Mouse (Mus musculus) myocyte (in vitro differentiated cells): ENCODE results near the gene Vps11.
"Not testable (repeated sequence)": the region's sequence is repeated elsewhere in the genome, so short reads cannot be mapped to it uniquely, and the experiment has no call there.

Source experiments
- E2F4 ChIP-seq: IDR thresholded peaks from one replicate; pipeline ENCODE4 v1.6.1; 2011; ENCODE audit warnings: mild to moderate bottlenecking, control low read depth, moderate library complexity; ENCODE audit not compliant: insufficient read depth
- MAX ChIP-seq: IDR thresholded peaks from one replicate; pipeline ENCODE4 v1.6.1; 2011; ENCODE audit warnings: low read depth, mild to moderate bottlenecking, control low read depth
- MYOD1 ChIP-seq, 3 experiments: IDR thresholded peaks; one replicate each; pipeline ENCODE4 v1.6.1; 2011; ENCODE audit warnings: control low read depth in 2 of 3, low read depth in 2 of 3, mild to moderate bottlenecking in 2 of 3, moderate library complexity in 1 of 3; ENCODE audit not compliant: insufficient read length in 2 of 3, control insufficient read depth in 1 of 3
- MYOG ChIP-seq, 3 experiments: IDR thresholded peaks; one replicate each; pipeline ENCODE4 v1.6.1; 2011; ENCODE audit warnings: control low read depth in 2 of 3, low read depth in 2 of 3, mild to moderate bottlenecking in 2 of 3; ENCODE audit not compliant: insufficient read length in 2 of 3, control insufficient read depth in 1 of 3, insufficient read depth in 1 of 3
- POLR2A ChIP-seq: IDR thresholded peaks from one replicate; pipeline ENCODE4 v1.6.1; 2011; ENCODE audit warnings: low read depth, mild to moderate bottlenecking, control low read depth, moderate library complexity; ENCODE audit not compliant: insufficient read length
- POLR2AphosphoS2 ChIP-seq: IDR thresholded peaks from one replicate; pipeline ENCODE4 v1.6.1; 2011; ENCODE audit warnings: low read depth, control low read depth; ENCODE audit not compliant: insufficient read length
- SRF ChIP-seq: IDR thresholded peaks from one replicate; pipeline ENCODE4 v1.6.1; 2011; ENCODE audit warnings: low read depth; ENCODE audit not compliant: control insufficient read depth, insufficient read length
- TCF12 ChIP-seq: IDR thresholded peaks from one replicate; pipeline ENCODE4 v1.6.1; 2011; ENCODE audit warnings: mild to moderate bottlenecking, control low read depth; ENCODE audit not compliant: poor library complexity, insufficient read depth, severe bottlenecking
- USF1 ChIP-seq: IDR thresholded peaks from one replicate; pipeline ENCODE4 v1.6.1; 2011; ENCODE audit warnings: low read depth, mild to moderate bottlenecking, control low read depth, moderate library complexity

DNA sequence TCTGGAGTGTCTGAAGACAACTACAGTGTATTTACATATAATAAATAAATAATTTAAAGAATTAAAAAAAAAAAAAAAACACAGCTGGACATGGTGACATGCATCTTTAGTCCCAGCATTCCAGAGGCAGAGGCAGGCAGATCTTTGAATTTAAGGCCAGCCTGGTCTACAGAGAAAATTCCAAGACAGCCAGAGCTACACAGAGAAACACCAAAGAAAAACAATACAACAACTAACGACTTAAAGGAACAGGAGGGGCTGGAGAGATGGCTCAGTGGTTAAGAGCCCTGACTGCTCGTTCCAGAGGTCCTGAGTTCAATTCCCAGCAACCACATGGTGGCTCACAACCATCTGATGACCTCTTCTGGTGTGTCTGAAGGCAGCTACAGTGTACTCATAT is 15.9 kb upstream of the Vps11 start:
- not testable (repeated sequence) for TF ChIP-seq POLR2A; E2F4; MAX; USF1; SRF; MYOG (IDR thresholded peaks at IDR 0.05; ENCODE audit: control insufficient read depth in 1 of 3, insufficient read depth in 1 of 3, insufficient read length in 2 of 3, low read depth in 2 of 3); TCF12; POLR2AphosphoS2; MYOD1 (IDR thresholded peaks at IDR 0.05; ENCODE audit: control insufficient read depth in 1 of 3, insufficient read length in 2 of 3, low read depth in 2 of 3)
